Mouse (Mus musculus) Patski (cell line): ENCODE measurements around the gene Thbs3. TPM values are rescaled to one million over a fixed set of nuclear protein-coding genes. Genes with fewer than 3 reads are reported as not detected.
A peak's percentile ranks its signal among the peaks of the same experiment; 100 is the strongest.

Experiments
- ATAC-seq: fragments of 100-300 bp; one replicate; pipeline ENCODE4 v1.8.0; 2021
- CTCF ChIA-PET: fragments of 350-600 bp; sonication (Branson Sonifier 250); formaldehyde crosslinking; loops from one replicate; lab custom pipeline; 2022; ENCODE audit warnings: inconsistent platforms; lab: Charles Lee
- POLR2A ChIA-PET: fragments of 350-600 bp; sonication (Branson Sonifier 250); formaldehyde crosslinking; loops from one replicate; lab custom pipeline; 2022; ENCODE audit warnings: antibody characterized with exemption, inconsistent platforms; lab: Charles Lee
- DNase-seq: peaks from one replicate; pipeline ENCODE4 v3.0.0-alpha.2; 2011; ENCODE audit warnings: low read depth, low spot score
- H3K27me3 ChIP-seq: fragments of 371-371 bp; one replicate; pipeline ENCODE4 v1.5.1; 2021
- CTCF ChIP-seq: fragments of 100-300 bp; IDR thresholded peaks from one replicate; pipeline ENCODE4 v1.5.1; 2021
- in situ Hi-C: fragments of 300-500 bp; cut with MboI; formaldehyde crosslinking; loops from 3 replicates; pipeline ENCODE4 v1.11.1; 2018; ENCODE audit warnings: low pct_unique_long_range_greater_than_20kb, mixed read lengths
- polyA plus RNA-seq: library from polyadenylated mRNA; unstranded; gene quantifications from one replicate; pipeline ENCODE4 v1.2.3, GENCODE M21; 2021

Gene Thbs3
- polyA plus RNA-seq, 1 experiment from 2014 or later: 86.6 TPM

- DNase-seq: no peak
- in situ Hi-C loops: no loop called here
- no peak for ATAC-seq
- H3K27me3 ChIP-seq: no peaks in the 10 kb centered on the region
- POLR2A ChIA-PET: no interaction called here
- CTCF ChIA-PET: interaction anchor here (0.8 kb wide), 1 partner anchor 11 kb away, joined by 3 read pairs; no protein-coding TSS in a partner anchor
- no peak for TF ChIP-seq CTCF
Measured at GRCm38 (mm10) chr3:89181749-89182500, 33.1 kb upstream of the Thbs3 start.

DNA sequence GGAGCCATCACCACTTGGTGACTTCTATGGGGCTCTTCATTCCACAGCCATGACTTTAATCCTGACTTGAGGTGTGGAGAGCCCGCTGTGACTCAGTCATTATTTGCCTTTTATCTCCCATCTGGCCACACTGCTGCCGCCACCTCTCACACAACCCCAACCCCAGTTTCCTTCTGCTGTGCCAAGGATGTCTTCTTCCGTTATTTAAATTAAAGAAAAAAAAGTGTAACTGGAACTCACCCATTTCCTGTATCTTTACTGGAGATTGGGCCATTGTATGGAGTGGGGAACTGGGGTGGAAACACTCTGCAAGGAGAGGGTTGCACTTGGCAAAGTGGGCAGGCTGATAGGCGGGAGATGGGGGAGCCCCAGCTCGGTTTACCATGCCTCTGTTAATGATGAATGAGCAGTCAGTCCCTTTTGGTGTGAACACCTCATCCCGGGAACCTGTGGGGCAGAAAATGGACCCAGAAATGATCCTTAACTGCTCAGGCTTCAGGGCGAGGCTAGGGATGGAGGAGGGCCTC lies 32.4 kb upstream of the Thbs3 start:
- no peak for TF ChIP-seq CTCF
- DNase-seq (no peak), ATAC-seq (no peak)
- in situ Hi-C loops: no loop called here
- CTCF ChIA-PET: interaction anchor here (0.7 to 1.5 kb wide), 3 partner anchors 9 to 22 kb away, joined by 3 read pairs; partner anchors contain the start of gene Hcn3
- H3K27me3 ChIP-seq: no peaks in the 10 kb centered on the region
- POLR2A ChIA-PET: no interaction called here

GRCm38 (mm10) chr3:89183058-89183958 lies 31.7 kb upstream of the Thbs3 start, which contains the start of gene Fam189b:
Gene Fam189b (plus strand): TSS chr3:89183143.
- no peak for TF ChIP-seq CTCF
- ChIA-PET CTCF (interaction anchor here (0.7 to 2.9 kb wide), 4 partner anchors 8 to 23 kb away, joined by 3 to 15 read pairs (median 3); partner anchors contain the start of gene Hcn3), POLR2A (interaction anchor here (0.6 kb wide), 1 partner anchor 8 kb away, joined by 3 read pairs; no protein-coding TSS in a partner anchor)
- ATAC-seq (peak; percentile 41), DNase-seq (peak; percentile 27)
- no peaks in the 10 kb centered on the region for H3K27me3 ChIP-seq
- in situ Hi-C loops: no loop called here

DNA sequence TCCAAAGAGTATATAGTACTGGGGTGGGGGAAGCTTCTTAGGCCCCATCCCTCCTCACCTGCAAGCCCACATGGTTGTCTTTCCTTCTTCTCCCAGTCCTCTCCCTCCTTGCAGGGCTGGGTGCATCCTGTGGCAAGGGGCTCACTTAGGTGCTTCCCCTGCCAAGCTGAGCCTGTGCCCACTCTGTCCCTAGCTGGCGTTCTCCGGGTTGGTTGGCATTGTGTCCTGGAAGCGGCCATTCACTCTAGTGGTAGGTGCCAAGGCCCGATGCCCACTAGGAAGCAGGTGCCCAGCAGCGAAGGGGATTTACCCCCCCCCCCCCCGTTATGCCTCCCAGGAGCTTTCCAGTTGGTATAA lies 31.0 kb upstream of the Thbs3 start:
- no peak for DNase-seq
- no peaks in the 10 kb centered on the region for H3K27me3 ChIP-seq
- ChIA-PET CTCF (interaction anchor here (1.5 to 2.9 kb wide), 2 partner anchors 8 to 10 kb away, joined by 3 to 15 read pairs; no protein-coding TSS in a partner anchor), POLR2A (interaction anchor here (0.6 kb wide), 3 partner anchors 8 to 99 kb away, joined by 3 read pairs; no protein-coding TSS in a partner anchor)
- in situ Hi-C loops: no loop called here
- no peak for TF ChIP-seq CTCF
- ATAC-seq: no peak

- CTCF ChIA-PET: interaction anchor here (1.1 to 2.9 kb wide), 5 partner anchors 9 to 66 kb away, joined by 3 to 12 read pairs (median 5); partner anchors contain the start of genes Hcn3 and Scamp3
- POLR2A ChIA-PET: interaction anchor here (1.4 kb wide), 1 partner anchor 10 kb away, joined by 6 read pairs; the partner anchor contains the start of gene Scamp3
- no peak for TF ChIP-seq CTCF
- DNase-seq (no peak), ATAC-seq (no peak)
- in situ Hi-C loops: no loop called here
- no peaks in the 10 kb centered on the region for H3K27me3 ChIP-seq
Measured at GRCm38 (mm10) chr3:89187197-89187596, 27.8 kb upstream of the Thbs3 start.

DNA sequence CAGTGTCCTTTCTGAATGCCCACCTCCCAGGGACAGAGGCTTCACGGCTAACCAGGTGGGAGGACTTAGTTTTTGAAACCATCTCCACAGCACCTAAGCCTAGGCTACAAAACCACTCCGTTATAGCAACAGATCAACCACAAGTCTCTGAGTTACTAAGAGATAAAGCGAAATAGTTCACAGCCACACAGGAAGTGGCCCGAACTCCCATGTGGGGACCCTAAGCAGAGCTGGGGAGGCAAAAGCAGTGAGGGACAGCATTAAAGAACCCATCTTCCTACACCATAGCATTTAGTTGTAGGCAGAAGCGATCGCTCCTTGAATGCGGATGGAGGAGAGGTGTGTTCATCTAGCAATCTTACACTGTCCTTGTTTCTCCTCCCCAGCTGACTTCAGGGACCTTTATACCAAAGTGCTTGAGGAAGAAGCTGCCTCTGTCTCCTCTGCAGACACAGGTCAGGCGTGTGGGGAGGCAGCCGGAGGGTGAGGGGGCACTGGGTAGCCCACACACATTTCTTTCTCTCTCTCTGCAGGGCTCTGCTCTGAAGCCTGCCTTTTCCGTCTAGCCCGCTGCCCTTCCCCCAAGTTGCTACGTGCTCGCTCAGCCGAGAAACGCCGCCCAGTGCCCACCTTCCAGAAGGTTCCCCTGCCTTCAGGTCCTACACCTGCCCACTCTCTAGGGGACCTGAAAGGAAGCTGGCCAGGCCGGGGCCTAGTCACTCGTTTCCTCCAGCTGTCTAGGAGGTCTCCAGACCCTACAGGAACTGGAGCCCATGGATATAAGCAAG lies 27.1 kb upstream of the Thbs3 start:
- no peak for DNase-seq
- in situ Hi-C loops: no loop called here
- POLR2A ChIA-PET: interaction anchor here (1.4 kb wide), 1 partner anchor 11 kb away, joined by 6 read pairs; the partner anchor contains the start of gene Scamp3

GRCm38 (mm10) chr3:89188478-89188875 lies 26.5 kb upstream of the Thbs3 start:
- ATAC-seq (no peak), DNase-seq (no peak)
- ChIA-PET POLR2A (interaction anchor here (0.9 kb wide), 1 partner anchor 73 kb away, joined by 3 read pairs; no protein-coding TSS in a partner anchor), CTCF (interaction anchor here (1.1 to 2.9 kb wide), 3 partner anchors 10 to 73 kb away, joined by 3 to 12 read pairs (median 4); partner anchors contain the start of gene Scamp3)
- no peak for TF ChIP-seq CTCF
- in situ Hi-C loops: no loop called here
- no peaks in the 10 kb centered on the region for H3K27me3 ChIP-seq

More for the DNA sequence above, 27.1 kb upstream of the Thbs3 start:
- no peak for TF ChIP-seq CTCF
- no peaks in the 10 kb centered on the region for H3K27me3 ChIP-seq
- peak; percentile 5 for ATAC-seq
- CTCF ChIA-PET: interaction anchor here (1.1 to 2.9 kb wide), 4 partner anchors 10 to 73 kb away, joined by 3 to 12 read pairs (median 4); partner anchors contain the start of gene Scamp3

GRCm38 (mm10) chr3:89190436-89190835 lies 24.5 kb upstream of the Thbs3 start:
- CTCF ChIA-PET: interaction anchor here (1.2 kb wide), 1 partner anchor 54 kb away, joined by 3 read pairs; the partner anchor contains the start of gene Pklr
- in situ Hi-C loops: loop anchor here (5.0 to 10.0 kb wide), 3 partner anchors 68 to 246 kb away; no protein-coding TSS in a partner anchor
- ATAC-seq: no peak

More at GRCm38 (mm10) chr3:89190436-89190835, 24.5 kb upstream of the Thbs3 start:
- TF ChIP-seq CTCF: no peak
- DNase-seq: no peak
- POLR2A ChIA-PET: interaction anchor here (1.4 kb wide), 1 partner anchor 12 kb away, joined by 3 read pairs; no protein-coding TSS in a partner anchor
- H3K27me3 ChIP-seq: no peaks in the 10 kb centered on the region
